12 mouse cellular contexts compared by ENCODE assay signal in the genomic region with DNA sequence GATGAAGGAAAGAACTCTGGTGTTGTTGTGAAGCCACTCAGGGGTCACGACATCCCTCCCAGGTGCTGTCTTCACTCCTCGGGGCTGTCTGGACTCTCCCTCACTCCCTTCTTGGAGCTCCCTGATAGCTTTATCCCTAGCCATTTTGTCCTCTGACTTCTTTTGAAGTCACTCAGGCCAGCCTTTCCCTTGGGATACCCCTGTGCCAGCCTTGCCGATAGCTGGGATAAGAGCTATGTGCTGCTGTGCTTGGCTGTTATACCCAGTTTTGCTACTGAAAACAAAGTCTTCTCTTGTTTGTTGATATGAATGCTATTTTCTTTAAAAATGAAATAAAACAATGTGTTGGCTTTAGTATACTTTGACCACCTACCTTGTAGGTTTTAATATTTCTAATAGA.
"Had no signal": no experiment of that assay in that cellular context is flagged by ENCODE, and none has a peak within 500 bp of the region (broad histone marks: within the 10 kb centered on the region; RNA-seq: fewer than 3 reads in every experiment).

No protein-coding gene starts in this region.

- H3K27ac ChIP-seq: intestine, embryonic 15.5 days; layer of hippocampus, adult 2 months; limb, embryonic 12.5 days; midbrain, embryonic 13.5 days had no signal

- H3K4me3 ChIP-seq: intestine, embryonic 15.5 days; layer of hippocampus, adult 2 months; limb, embryonic 12.5 days; liver, embryonic 13.5 days; midbrain, embryonic 13.5 days had no signal

- H3K4me1 ChIP-seq: limb, embryonic 12.5 days had no signal

- H3K9ac ChIP-seq: intestine, embryonic 15.5 days; limb, embryonic 12.5 days; liver, embryonic 13.5 days; liver, postnatal 0 days; midbrain, embryonic 13.5 days had no signal

- H3K4me2 ChIP-seq: intestine, embryonic 15.5 days; limb, embryonic 12.5 days; liver, embryonic 13.5 days; midbrain, embryonic 13.5 days had no signal

- ATAC-seq: intestine, embryonic 15.5 days; midbrain, embryonic 13.5 days had no signal

- DNase-seq: kidney, adult 8-10 months; kidney, postnatal 10 days; kidney, postnatal 4 days; liver; liver, embryonic 13.5 days; liver, postnatal 0 days; lung, postnatal 36 days; thymus, postnatal 36 days had no signal

- H3K9me3 ChIP-seq: intestine, embryonic 15.5 days; limb, embryonic 12.5 days; liver, embryonic 13.5 days; midbrain, embryonic 13.5 days had no signal

- H3K27me3 ChIP-seq: intestine, embryonic 15.5 days; limb, embryonic 12.5 days; liver, embryonic 13.5 days; midbrain, embryonic 13.5 days had no signal

- H3K36me3 ChIP-seq: intestine, embryonic 15.5 days; limb, embryonic 12.5 days; liver, embryonic 13.5 days; midbrain, embryonic 13.5 days had no signal
